Mouse (Mus musculus) neural tube, embryonic 10.5 days (tissue): ENCODE results near the gene Cfap126.
"Not testable (repeated sequence)": the region's sequence is repeated elsewhere in the genome, so short reads cannot be mapped to it uniquely, and the experiment has no call there.

Experiments used
- DNase-seq: peaks from one replicate; pipeline ENCODE4 v3.0.0-alpha.2; 2017; ENCODE audit warnings: low spot score; ENCODE audit errors: extremely low spot score

Gene Cfap126

GRCm38 (mm10) chr1:171113873-171114299 lies at the start of gene Cfap126:
Cfap126 (plus strand) TSS chr1:171113918.
- DNase-seq = peak; percentile 84

GRCm38 (mm10) chr1:171064491-171065242 lies 49.1 kb upstream of the Cfap126 start, which contains the start of gene Fcgr3:
Fcgr3 (minus strand) TSS chr1:171064935.
- peak; percentile 98 for DNase-seq

- not testable (repeated sequence) for DNase-seq
Observed at GRCm38 (mm10) chr1:171065243-171065587, 48.5 kb upstream of the Cfap126 start.

GRCm38 (mm10) chr1:171065768-171066167 lies 48.0 kb upstream of the Cfap126 start:
- not testable (repeated sequence) for DNase-seq

GRCm38 (mm10) chr1:171066583-171066982 lies 47.1 kb upstream of the Cfap126 start:
- DNase-seq = not testable (repeated sequence)

GRCm38 (mm10) chr1:171067928-171068327 lies 45.8 kb upstream of the Cfap126 start:
- peak; percentile 51 for DNase-seq

GRCm38 (mm10) chr1:171069508-171069907 lies 44.2 kb upstream of the Cfap126 start:
- peak; percentile 75 for DNase-seq

GRCm38 (mm10) chr1:171070879-171071278 lies 42.8 kb upstream of the Cfap126 start:
- peak; percentile 26 for DNase-seq

GRCm38 (mm10) chr1:171071726-171072125 lies 42.0 kb upstream of the Cfap126 start:
- DNase-seq = not testable (repeated sequence)

- not testable (repeated sequence) for DNase-seq
Observed at GRCm38 (mm10) chr1:171072217-171072616, 41.5 kb upstream of the Cfap126 start.

GRCm38 (mm10) chr1:171074283-171074682 lies 39.4 kb upstream of the Cfap126 start:
- peak; percentile 64 for DNase-seq

GRCm38 (mm10) chr1:171076176-171076575 lies 37.5 kb upstream of the Cfap126 start:
- not testable (repeated sequence) for DNase-seq

GRCm38 (mm10) chr1:171077192-171077591 lies 36.5 kb upstream of the Cfap126 start:
- not testable (repeated sequence) for DNase-seq

- not testable (repeated sequence) for DNase-seq
Observed at GRCm38 (mm10) chr1:171077955-171078354, 35.8 kb upstream of the Cfap126 start.

GRCm38 (mm10) chr1:171078419-171078818 lies 35.3 kb upstream of the Cfap126 start:
- not testable (repeated sequence) for DNase-seq

GRCm38 (mm10) chr1:171079345-171079744 lies 34.4 kb upstream of the Cfap126 start:
- not testable (repeated sequence) for DNase-seq

GRCm38 (mm10) chr1:171079825-171080224 lies 33.9 kb upstream of the Cfap126 start:
- DNase-seq = not testable (repeated sequence)

- not testable (repeated sequence) for DNase-seq
Observed at GRCm38 (mm10) chr1:171081512-171082231, 32.0 kb upstream of the Cfap126 start.

GRCm38 (mm10) chr1:171085718-171086117 lies 28.0 kb upstream of the Cfap126 start:
- peak; percentile 64 for DNase-seq

- DNase-seq = peak; percentile 15
Observed at GRCm38 (mm10) chr1:171088237-171088869, 25.4 kb upstream of the Cfap126 start.

GRCm38 (mm10) chr1:171089891-171090290 lies 23.8 kb upstream of the Cfap126 start:
- no peak for DNase-seq

GRCm38 (mm10) chr1:171090761-171091160 lies 23.0 kb upstream of the Cfap126 start:
- no peak for DNase-seq
